Mouse (Mus musculus): Measurements from ENCODE around the gene Rad51d.
A peak's percentile ranks its signal among the peaks of the same experiment; 100 is the strongest.
"Not testable (repeated sequence)": the region's sequence is repeated elsewhere in the genome, so short reads cannot be mapped to it uniquely, and the experiment has no call there.

The Rad51d gene

DNA sequence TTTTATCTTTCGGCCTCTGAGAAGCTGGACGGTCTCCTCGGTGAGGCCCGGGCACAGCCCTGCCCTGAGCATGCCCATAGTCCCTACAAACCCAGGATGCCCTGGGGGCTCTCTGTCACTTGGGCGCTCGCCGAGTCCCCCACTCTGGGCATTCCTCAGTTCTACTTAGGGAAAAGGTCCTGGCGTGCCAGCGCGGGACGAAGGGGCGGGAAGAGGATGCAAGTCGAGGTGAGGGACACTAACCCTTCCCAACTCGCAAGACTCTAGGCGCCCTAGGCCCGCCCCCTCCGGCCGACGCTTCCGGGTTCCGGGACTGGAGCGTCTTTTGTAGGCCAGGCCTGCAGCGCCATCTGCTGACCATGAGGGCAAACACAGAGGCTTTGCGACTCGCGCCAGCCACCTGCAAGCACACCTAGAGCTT lies at the start of gene Rad51d:
Gene Rad51d, minus strand, starts transcription at position 273 of the 421 bp plus-strand sequence.
- DNase-seq = peak; percentile 93

GRCm38 (mm10) chr11:82933186-82933585 lies 42.8 kb upstream of the Rad51d start:
- no peak for DNase-seq

DNA sequence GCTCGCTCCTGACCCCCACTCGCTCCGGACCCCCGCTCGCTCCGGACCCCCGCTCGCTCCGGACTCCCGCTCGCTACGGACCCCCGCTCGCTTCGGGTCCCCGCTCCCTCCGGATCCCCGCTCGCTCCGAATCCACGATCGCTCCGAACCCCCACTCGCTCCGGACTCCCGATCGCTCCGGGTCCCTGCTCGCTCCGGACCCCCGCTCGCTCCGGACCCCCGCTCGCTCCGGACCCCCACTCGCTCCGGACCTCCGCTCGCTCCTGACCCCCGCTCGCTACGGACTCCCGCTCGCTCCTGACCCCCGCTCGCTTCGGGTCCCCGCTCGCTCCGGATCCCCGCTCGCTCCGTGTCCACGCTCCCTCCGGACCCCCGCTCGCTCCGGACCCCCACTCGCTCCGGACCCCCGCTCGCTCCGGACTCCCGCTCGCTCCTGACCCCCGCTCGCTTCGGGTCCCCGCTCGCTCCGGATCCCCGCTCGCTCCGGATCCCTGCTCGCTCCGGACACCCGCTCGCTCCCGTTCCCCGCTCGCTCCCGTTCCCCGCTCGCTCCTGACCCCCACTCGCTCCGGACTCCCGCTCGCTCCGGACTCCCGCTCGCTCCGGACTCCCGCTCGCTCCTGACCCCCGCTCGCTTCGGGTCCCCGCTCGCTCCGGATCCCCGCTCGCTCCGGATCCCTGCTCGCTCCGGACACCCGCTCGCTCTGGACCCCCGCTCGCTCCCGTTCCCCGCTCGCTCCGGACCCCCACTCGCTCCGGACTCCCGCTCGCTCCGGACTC lies 41.4 kb upstream of the Rad51d start:
- DNase-seq = not testable (repeated sequence)

DNA sequence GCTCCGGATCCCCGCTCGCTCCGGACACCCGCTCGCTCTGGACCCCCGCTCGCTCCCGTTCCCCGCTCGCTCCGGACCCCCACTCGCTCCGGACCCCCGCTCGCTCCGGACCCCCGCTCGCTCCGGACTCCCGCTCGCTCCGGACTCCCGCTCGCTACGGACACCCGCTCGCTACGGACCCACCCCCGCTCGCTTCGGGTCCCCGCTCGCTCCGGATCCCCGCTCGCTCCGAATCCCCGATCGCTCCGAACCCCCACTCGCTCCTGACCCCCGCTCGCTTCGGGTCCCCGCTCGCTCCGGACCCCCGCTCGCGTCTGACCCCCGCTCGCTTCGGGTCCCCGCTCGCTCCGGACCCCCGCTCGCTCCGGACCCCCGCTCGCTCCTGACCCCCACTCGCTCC lies 40.7 kb upstream of the Rad51d start:
- not testable (repeated sequence) for DNase-seq

GRCm38 (mm10) chr11:82930391-82930955 lies 40.1 kb upstream of the Rad51d start:
- DNase-seq = not testable (repeated sequence)

GRCm38 (mm10) chr11:82929633-82929950 lies 39.2 kb upstream of the Rad51d start:
- DNase-seq = no peak

- no peak for DNase-seq
Observed at GRCm38 (mm10) chr11:82928897-82929632, 38.7 kb upstream of the Rad51d start.

GRCm38 (mm10) chr11:82923910-82924309 lies 33.5 kb upstream of the Rad51d start:
- not testable (repeated sequence) for DNase-seq

- no peak for DNase-seq
Observed at GRCm38 (mm10) chr11:82921691-82922090, 31.3 kb upstream of the Rad51d start.

- no peak for DNase-seq
Observed at GRCm38 (mm10) chr11:82920768-82921167, 30.4 kb upstream of the Rad51d start.

DNA sequence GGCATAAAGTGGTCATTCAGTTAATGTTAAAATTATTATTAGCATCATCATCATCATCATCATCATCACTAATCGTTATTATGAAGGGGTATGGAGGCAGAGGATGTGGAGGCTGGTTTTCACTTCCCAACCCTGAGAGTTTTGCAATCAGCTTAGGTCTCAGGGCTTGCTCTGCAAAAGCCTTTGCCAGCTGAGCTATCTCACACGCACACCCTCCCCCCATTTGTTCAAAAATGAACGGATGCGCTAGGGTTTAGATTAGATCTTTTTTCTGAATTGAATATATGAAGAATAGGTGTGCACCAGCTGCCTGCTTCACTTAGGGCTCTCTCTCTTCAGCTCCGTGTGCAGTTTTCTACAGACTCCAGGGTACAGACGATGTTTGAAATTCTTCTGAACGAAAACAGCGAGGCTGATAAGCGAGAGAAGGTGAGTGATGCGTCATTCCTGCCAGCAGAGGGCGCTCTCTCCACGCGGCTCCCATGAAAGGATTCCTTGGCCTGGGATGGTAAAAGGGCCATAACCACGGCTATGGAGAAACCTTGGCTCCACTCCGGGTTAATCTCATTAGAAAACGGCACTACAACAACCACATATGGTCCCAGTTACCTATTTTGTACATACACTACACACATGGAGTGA lies 24.4 kb upstream of the Rad51d start:
- peak; percentile 63 for DNase-seq

DNA sequence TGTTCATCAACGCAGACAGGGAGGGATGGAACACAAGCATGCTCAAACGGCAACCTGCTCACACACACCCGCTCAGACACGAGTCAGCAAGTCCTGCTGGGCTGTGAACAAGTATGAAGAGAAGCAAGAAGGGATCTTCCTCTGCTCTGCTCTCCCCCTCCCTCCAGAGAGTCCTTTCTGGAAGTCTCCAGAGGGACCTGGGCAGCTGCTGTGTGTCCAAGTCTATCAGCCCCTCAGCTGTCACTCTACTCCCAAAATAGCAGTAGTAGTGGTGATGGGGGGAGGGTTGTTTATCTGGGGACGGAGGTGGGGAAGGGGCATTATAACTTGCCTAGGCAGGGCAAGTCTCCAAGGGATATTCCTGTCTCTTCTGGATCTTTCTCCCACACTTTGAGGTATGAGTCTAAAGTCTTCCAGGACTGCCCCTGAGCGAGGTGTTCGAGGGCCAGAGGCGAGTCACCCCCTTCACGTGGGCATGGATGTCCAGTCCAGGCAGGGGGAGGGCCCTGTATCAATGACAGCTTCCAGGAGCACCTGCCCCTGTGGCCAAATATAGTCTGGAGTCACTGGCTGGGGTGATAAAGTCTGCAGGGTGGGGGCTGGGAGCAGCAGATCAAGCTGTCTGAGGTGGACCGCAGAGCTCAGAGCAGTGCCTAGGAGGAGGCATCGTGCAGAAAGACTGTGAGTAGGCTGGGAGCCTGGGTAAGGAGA lies 20.4 kb upstream of the Rad51d start:
- no peak for DNase-seq

GRCm38 (mm10) chr11:82910250-82910649 lies 19.8 kb upstream of the Rad51d start, which contains the start of gene Unc45b:
TSS of gene Unc45b (plus strand) at chr11:82910550.
- DNase-seq = no peak

GRCm38 (mm10) chr11:82908608-82908989 lies 18.2 kb upstream of the Rad51d start:
- DNase-seq = no peak

GRCm38 (mm10) chr11:82907651-82908607 lies 17.5 kb upstream of the Rad51d start, which contains the start of gene Nle1:
TSS of gene Nle1 (minus strand) at chr11:82908411.
- DNase-seq = peak; percentile 89

DNA sequence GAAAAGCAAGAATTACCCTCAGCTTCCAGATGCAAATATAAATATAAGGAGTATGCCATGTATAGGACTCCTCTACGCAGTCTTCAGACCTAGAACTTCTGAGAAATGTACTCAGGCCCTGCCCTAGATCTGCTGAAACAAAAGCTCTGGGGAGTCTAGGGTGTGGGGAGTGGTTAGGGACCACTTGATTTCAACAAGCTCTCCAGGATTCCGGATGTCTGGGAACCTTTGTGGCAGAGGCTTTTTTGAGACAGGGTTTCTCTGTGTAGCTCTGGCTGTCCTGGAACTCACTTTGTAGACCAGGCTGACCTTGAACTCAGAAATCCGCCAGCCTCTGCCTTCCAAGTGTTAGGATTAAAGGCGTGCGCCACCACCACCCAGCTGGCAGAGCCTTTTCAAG lies 15.4 kb upstream of the Rad51d start:
- DNase-seq = no peak

GRCm38 (mm10) chr11:82904952-82905351 lies 14.5 kb upstream of the Rad51d start:
- DNase-seq = no peak

- DNase-seq = peak; percentile 64
Observed at GRCm38 (mm10) chr11:82901606-82902310, 11.3 kb upstream of the Rad51d start.

DNA sequence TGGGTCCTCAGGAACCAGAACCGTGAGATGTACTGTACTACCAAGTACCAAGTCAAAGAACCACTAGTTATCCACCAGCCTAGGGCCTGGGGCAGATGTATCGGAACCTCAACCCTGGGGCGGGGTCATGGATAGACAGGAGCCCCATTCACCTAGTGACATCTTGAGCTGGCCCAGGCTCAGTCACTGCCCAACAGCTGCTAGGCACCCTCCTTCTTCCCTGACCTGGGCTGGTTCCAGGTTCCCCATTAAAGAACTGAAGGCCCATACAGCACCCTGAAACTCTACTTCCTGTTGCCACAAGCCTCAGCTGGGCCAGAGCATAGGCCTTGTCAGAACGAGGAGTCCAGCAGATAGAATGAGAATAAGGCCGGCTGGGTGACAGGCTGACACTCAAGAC lies 9.3 kb upstream of the Rad51d start:
- DNase-seq = no peak

DNA sequence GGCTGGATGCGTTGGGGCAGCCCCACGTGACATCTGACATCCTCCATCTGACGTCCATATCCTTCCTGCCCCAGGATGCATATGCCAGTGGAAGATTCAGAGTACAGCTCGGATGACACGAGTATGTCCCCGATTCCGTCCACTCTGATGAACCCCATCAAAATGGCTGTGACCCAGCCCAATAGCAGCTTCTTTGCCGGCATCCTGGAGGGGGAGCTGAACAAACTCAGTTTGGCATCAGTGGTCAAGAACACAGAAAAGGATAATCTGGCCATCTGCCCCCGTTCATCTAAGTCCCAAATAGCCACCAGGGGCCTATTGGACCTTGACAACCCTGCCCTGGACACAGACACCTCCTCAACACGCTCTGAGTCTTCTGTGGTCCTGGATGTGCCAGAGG lies 7.1 kb upstream of the Rad51d start:
- no peak for DNase-seq

GRCm38 (mm10) chr11:82891936-82892335 lies 1.5 kb upstream of the Rad51d start, which contains the start of gene Fndc8:
TSS of gene Fndc8 (plus strand) at chr11:82892124.
- DNase-seq = no peak

Data from cerebellum, adult 11 months (tissue).